ENCODE assay signal across 12 mouse cellular contexts in the genomic region with DNA sequence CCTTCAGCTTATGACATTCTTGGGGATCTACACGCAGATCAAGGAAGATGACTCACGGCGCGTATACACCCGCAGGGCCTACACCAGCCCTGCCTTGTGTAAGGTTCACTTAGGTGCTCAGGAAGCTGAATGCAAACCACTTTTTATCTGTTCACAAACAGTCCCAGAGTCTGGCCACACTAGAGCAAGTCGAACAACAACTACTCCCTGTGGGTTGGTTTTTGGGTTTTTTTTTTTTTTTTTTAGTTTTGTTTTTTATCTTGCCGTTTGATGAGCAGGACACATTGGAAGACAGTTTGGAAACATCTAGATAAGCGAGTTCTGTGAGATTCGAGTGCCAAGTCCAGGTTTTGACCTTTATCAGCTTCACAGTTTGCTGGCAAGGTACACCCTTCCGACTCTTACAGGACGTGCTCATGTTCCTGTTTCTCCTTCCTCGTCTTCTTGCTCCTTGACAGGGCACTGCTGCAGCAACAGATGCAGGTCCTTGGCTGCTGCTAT. TPM values are rescaled to one million over a fixed set of nuclear protein-coding genes. Genes with fewer than 3 reads are reported as not detected.
A peak's percentile ranks its signal among the peaks of the same experiment; 100 is the strongest.
DNase-seq lines count a peak whose midpoint lies in the region; ATAC-seq lines count a peak whose summit lies in the region.
"Had no signal": no experiment of that assay in that cellular context is flagged by ENCODE, and none has a peak within 500 bp of the region (broad histone marks: within the 10 kb centered on the region; RNA-seq: fewer than 3 reads in every experiment).

No protein-coding gene starts in this region.

- H3K27me3 ChIP-seq in kidney, embryonic 15.5 days, result no peaks in the 10 kb centered on the region
- H3K27me3 ChIP-seq: hindbrain, embryonic 15.5 days; midbrain, embryonic 12.5 days had no signal

- no peak overlapping the region for H3K4me2 ChIP-seq in kidney, embryonic 15.5 days
- H3K4me2 ChIP-seq: hindbrain, embryonic 15.5 days; midbrain, embryonic 12.5 days had no signal

- H3K36me3 ChIP-seq in kidney, embryonic 15.5 days, result peaks cover 3% of the 10 kb centered on the region; the same call in 1 of the 2 replicates
- H3K36me3 ChIP-seq: hindbrain, embryonic 15.5 days; midbrain, embryonic 12.5 days had no signal

- ATAC-seq in granulocyte monocyte progenitor cell, adult 5-6 weeks (replicated peaks; ENCODE audit: poor library complexity, severe bottlenecking), result peak; percentile 73
- peak; percentile 83 for ATAC-seq in megakaryocyte progenitor cell, adult 5-6 weeks (replicated peaks; ENCODE audit: poor library complexity)
- ATAC-seq in kidney, embryonic 15.5 days (replicated peaks; ENCODE audit: low FRiP score), result no peak
- ATAC-seq: forebrain, embryonic 14.5 days had no signal

- H3K4me1 ChIP-seq in kidney, embryonic 15.5 days, result no peaks in the 10 kb centered on the region
- H3K4me1 ChIP-seq: hindbrain, embryonic 15.5 days; midbrain, embryonic 12.5 days had no signal

- no peaks in the 10 kb centered on the region for H3K9me3 ChIP-seq in kidney, embryonic 15.5 days (replicated peaks)
- H3K9me3 ChIP-seq: hindbrain, embryonic 15.5 days; midbrain, embryonic 12.5 days had no signal

- H3K9ac ChIP-seq in kidney, embryonic 15.5 days, result no peak overlapping the region
- H3K9ac ChIP-seq: hindbrain, embryonic 15.5 days; midbrain, embryonic 12.5 days had no signal

- 77% methylated on average over 12 of the region's 12 CpGs for WGBS in kidney, embryonic 15.5 days

- no peak overlapping the region for H3K4me3 ChIP-seq in kidney, embryonic 15.5 days (replicated peaks)
- H3K4me3 ChIP-seq: hindbrain, embryonic 15.5 days; midbrain, embryonic 12.5 days had no signal

- no peak overlapping the region for H3K27ac ChIP-seq in kidney, embryonic 15.5 days
- H3K27ac ChIP-seq: hindbrain, embryonic 15.5 days; midbrain, embryonic 12.5 days had no signal

- DNase-seq in lung, postnatal 36 days, result peak; percentile 20
- DNase-seq in lung, postnatal 14 days, result no peak
- peak; percentile 50 for DNase-seq in thymus, postnatal 4 days
- DNase-seq in adrenal gland, postnatal 25 days, result no peak
- no peak for DNase-seq in Muller cell, postnatal 12 days (ENCODE audit: inconsistent ontology term)
- DNase-seq: retina, postnatal 1 day had no signal

RNA-seq across cellular contexts. Expression of gene Dpp4, which starts 21.0 kb away (rescaled TPM):
- 11.0 and 13.8 TPM in 2 replicates for total RNA-seq in granulocyte monocyte progenitor cell, adult 5-6 weeks (2014; fragmentation: Nextera tagmentation)
- total RNA-seq in granulocyte monocyte progenitor cell, adult 5-6 weeks (2017), result 14.6 and 15.2 TPM in 2 replicates
- total RNA-seq in megakaryocyte progenitor cell, adult 5-6 weeks (2015), result 9.8 and 10.0 TPM in 2 replicates
- 13.8 and 16.4 TPM in 2 replicates for total RNA-seq in megakaryocyte progenitor cell, adult 5-6 weeks (2017)
- 0.70 and 2.9 TPM in 2 replicates for total RNA-seq in adrenal gland, postnatal 25 days (2021)
- polyA plus RNA-seq in kidney, embryonic 15.5 days (2015; fragmentation: Nextera tagmentation; extraction: Ambion mirVana), result 76.8 and 82.9 TPM in 2 replicates

Comparison
In these comparisons a context has a peak if more than half of its experiments do, and no peak if none do; other contexts are left out.
1. DNase-seq: peak in lung, postnatal 36 days (single experiment) and thymus, postnatal 4 days (single experiment); none in lung, postnatal 14 days (single experiment), adrenal gland, postnatal 25 days (single experiment) and Muller cell, postnatal 12 days (single experiment).